Mouse (Mus musculus) E14TG2a.4 (cell line): Measurements from ENCODE around the gene Ick.

Source experiments
- CTCF ChIP-seq: conservative IDR thresholded peaks from 2 replicates; pipeline ENCODE4 v1.5.1; 2014; ENCODE audit warnings: low read length
- NANOG ChIP-seq: IDR thresholded peaks from 2 replicates; pipeline ENCODE4 v1.6.1; 2014; ENCODE audit warnings: borderline replicate concordance, low read length, mixed read lengths
- POU5F1 ChIP-seq: IDR thresholded peaks from 2 replicates; pipeline ENCODE4 v1.6.1; 2014; ENCODE audit warnings: low read length, borderline replicate concordance

- TF ChIP-seq CTCF, result no peak
- no peak for TF ChIP-seq POU5F1
- TF ChIP-seq NANOG, result no peak
Measured at GRCm38 (mm10) chr9:78064121-78064520, 44.9 kb upstream of the Ick start.
